Mouse (Mus musculus): ENCODE measurements around the gene Wfdc15b. TPM values are rescaled to one million over a fixed set of nuclear protein-coding genes. Genes with fewer than 3 reads are reported as not detected.

Wfdc15b gene
- not detected for polyA plus RNA-seq (2017; shearing (Covaris generic))

GRCm38 (mm10) chr2:164221522-164221921 is at the start of gene Wfdc15b:
Gene Wfdc15b (minus strand): TSS chr2:164221660.

GRCm38 (mm10) chr2:164256540-164256939 is 35.1 kb upstream of the Wfdc15b start, which contains the start of gene Svs3b:
Gene Svs3b (minus strand): TSS chr2:164256640.

GRCm38 (mm10) chr2:164238366-164238765 is 16.9 kb upstream of the Wfdc15b start, which contains the start of gene Svs2:
Gene Svs2 (minus strand): TSS chr2:164238466.

GRCm38 (mm10) chr2:164199626-164200327 is 21.7 kb downstream of the Wfdc15b start, which contains the start of gene Wfdc15a:
Gene Wfdc15a (minus strand): TSS chr2:164200130.

DNA sequence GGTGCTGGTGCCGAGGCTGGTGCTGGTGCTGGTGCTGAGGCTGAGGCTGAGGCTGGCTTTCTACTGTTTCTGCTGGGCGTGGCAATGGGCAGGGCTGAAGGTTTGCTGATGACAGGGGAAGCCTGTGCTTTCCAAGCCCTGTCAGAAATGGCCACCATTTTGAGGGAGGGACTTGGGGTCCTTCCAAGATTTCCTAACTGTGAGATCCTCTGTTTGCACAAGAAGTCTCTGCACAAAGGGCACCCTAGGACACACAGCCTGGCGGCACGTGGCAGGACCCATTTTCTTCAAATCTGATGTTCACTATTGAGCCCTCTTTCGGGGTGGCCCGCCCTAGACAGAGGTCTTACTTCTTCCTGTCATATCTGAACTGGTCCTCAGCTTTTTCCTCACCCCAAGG is 30.9 kb downstream of the Wfdc15b start, which contains the start of gene Wfdc12:
Gene Wfdc12 (minus strand): TSS at position 33 of the 400 bp plus-strand sequence.

DNA sequence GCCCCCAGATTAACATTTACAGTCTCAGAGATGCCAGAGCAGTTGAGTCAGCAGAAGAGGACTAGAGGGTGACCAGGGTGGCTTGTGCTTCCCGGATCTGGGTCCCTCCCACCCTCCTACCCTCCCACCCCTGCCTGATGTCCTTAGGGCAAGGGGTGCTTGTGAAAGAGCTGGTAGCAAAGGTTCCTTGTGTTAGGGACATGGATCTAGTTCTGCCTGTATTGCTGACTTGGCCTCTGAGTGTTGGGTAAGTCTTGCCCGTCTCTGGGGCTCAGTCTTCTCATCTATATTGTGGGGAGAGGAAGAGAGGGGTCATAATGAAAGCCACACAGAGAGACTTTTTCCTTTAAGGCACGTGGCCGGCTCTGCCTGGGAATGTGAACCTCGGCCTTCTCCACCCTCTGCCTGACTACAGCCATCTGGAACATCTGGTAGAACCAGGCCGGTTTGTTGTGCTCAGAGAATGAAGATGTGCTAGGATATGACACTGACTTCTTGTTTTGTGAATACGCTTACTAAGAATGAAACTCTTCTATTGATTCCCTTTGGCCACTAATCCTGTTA is 38.7 kb downstream of the Wfdc15b start, which contains the start of gene Wfdc5:
Gene Wfdc5 (minus strand): TSS at position 51 of the 564 bp plus-strand sequence.

DNA sequence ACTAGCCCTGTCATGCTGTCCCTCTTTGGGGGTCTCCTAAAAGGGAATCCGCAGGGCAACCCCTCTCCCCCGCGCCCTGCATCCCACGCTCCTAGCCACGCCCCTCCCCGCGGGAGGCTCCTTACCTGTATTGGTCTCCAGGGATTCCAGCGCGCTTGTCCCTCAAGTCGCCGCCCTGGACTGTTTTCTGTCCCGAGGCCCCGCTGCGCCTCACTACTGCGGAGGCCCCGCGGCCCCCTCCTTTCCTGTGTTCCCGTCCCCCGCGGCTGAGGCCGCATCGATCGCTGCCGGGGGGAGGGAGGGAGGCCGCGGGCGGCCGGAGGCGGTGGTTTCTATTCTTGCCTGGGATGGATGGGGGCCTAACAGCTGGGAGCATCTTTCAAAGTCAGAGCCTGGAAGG is 50.6 kb downstream of the Wfdc15b start, which contains the start of gene Kcns1:
Gene Kcns1 (minus strand): TSS at position 212 of the 400 bp plus-strand sequence.

Other genes with a start within 250 kb of the Wfdc15b start
- gene Ywhab, start 226.7 kb downstream of the Wfdc15b start, polyA plus RNA-seq (2017; shearing (Covaris generic)) = 210 TPM
- gene Pabpc1l, start 196.2 kb downstream of the Wfdc15b start, polyA plus RNA-seq (2017; shearing (Covaris generic)) = 1.2 TPM
- gene Stk4, start 151.3 kb downstream of the Wfdc15b start, polyA plus RNA-seq (2017; shearing (Covaris generic)) = 213 TPM
- gene Tomm34, start 150.5 kb downstream of the Wfdc15b start, polyA plus RNA-seq (2017; shearing (Covaris generic)) = 144 TPM
- 0.06 TPM for gene Kcns1, start 50.5 kb downstream of the Wfdc15b start, polyA plus RNA-seq (2017; shearing (Covaris generic))
- not detected for gene Wfdc5, start 38.9 kb downstream of the Wfdc15b start, polyA plus RNA-seq (2017; shearing (Covaris generic))
- not detected for gene Wfdc12, start 31.1 kb downstream of the Wfdc15b start, polyA plus RNA-seq (2017; shearing (Covaris generic))
- not detected for gene Wfdc15a, start 21.5 kb downstream of the Wfdc15b start, polyA plus RNA-seq (2017; shearing (Covaris generic))
- gene Svs2, start 16.8 kb upstream of the Wfdc15b start, polyA plus RNA-seq (2017; shearing (Covaris generic)) = not detected
- gene Svs3b, start 35.0 kb upstream of the Wfdc15b start, polyA plus RNA-seq (2017; shearing (Covaris generic)) = not detected
- not detected for gene Svs4, start 56.8 kb upstream of the Wfdc15b start, polyA plus RNA-seq (2017; shearing (Covaris generic))
- not detected for gene Svs3a, start 67.6 kb upstream of the Wfdc15b start, polyA plus RNA-seq (2017; shearing (Covaris generic))
- gene Svs6, start 95.1 kb upstream of the Wfdc15b start, polyA plus RNA-seq (2017; shearing (Covaris generic)) = not detected
- gene Svs5, start 111.1 kb upstream of the Wfdc15b start, polyA plus RNA-seq (2017; shearing (Covaris generic)) = not detected
- 4.8 TPM for gene Slpi, start 167.4 kb upstream of the Wfdc15b start, polyA plus RNA-seq (2017; shearing (Covaris generic))
- not detected for gene Rbpjl, start 181.5 kb upstream of the Wfdc15b start, polyA plus RNA-seq (2017; shearing (Covaris generic))
- gene Matn4, start 183.5 kb upstream of the Wfdc15b start, polyA plus RNA-seq (2017; shearing (Covaris generic)) = not detected
- 17.7 TPM for gene Sdc4, start 222.2 kb upstream of the Wfdc15b start, polyA plus RNA-seq (2017; shearing (Covaris generic))
- gene Sys1, start 235.3 kb upstream of the Wfdc15b start, polyA plus RNA-seq (2017; shearing (Covaris generic)) = 97.5 TPM
- gene Gm20458, start 239.3 kb upstream of the Wfdc15b start, polyA plus RNA-seq (2017; shearing (Covaris generic)) = 14.2 TPM